Mouse (Mus musculus) gonadal fat pad, adult 2 months (tissue): ENCODE data around the gene Lypd3. TPM values are rescaled to one million over a fixed set of nuclear protein-coding genes. Genes with fewer than 3 reads are reported as not detected.

Source experiments
- DNase-seq: peaks from one replicate; pipeline ENCODE4 v3.0.0-alpha.2; 2012; ENCODE audit warnings: low read depth
- polyA plus RNA-seq: library from polyadenylated mRNA; depleted of rRNA; stranded (reverse); fragments of >200 nt; gene quantifications from 2 replicates; pipeline ENCODE4 v1.2.3, GENCODE M21; 2012; rRNA removed

Lypd3 gene
- 1.5 and 1.9 TPM in 2 replicates for polyA plus RNA-seq

DNA sequence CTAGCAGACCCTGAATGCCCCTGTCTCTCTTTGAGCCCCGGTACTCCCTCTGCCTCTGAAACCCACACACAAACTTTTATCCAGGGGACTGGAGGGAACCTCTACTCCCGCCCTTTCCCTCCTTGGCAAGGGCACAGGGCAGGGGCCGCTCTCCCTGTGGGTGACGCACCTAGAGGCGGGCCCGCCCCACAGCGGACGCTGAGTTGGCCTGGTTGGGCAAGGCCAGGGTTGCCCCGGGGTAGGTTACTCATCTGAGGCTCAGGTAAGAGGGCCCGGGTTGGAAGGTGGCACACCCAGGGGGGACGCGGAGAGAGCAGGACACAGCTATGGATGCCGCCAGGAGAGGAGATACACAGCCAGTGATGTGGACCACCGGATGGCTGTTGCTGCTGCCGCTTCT lies at the start of gene Lypd3:
TSS of gene Lypd3 (plus strand) at position 287 of the 400 bp plus-strand sequence.
- no peak for DNase-seq

DNA sequence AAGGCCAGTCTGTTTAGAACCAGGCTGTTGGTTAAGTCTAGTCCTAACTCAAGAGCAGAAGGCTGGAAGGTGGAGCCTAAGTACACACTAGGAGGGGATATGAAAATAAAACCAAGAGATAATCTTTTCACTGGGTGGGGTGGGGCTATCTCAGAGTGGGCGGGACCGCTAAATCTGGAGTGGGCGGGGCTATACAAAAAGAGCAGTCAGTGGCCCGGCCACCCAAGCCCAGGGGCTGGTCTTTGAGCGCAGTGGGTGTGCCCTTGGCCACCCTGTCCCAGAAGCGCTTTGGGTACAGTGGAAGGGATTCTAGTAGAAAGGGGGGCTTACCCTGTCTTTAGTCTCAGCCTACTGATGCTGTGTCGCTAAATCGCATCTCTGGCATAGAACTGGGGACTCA lies 49.5 kb upstream of the Lypd3 start:
- DNase-seq, result no peak

DNA sequence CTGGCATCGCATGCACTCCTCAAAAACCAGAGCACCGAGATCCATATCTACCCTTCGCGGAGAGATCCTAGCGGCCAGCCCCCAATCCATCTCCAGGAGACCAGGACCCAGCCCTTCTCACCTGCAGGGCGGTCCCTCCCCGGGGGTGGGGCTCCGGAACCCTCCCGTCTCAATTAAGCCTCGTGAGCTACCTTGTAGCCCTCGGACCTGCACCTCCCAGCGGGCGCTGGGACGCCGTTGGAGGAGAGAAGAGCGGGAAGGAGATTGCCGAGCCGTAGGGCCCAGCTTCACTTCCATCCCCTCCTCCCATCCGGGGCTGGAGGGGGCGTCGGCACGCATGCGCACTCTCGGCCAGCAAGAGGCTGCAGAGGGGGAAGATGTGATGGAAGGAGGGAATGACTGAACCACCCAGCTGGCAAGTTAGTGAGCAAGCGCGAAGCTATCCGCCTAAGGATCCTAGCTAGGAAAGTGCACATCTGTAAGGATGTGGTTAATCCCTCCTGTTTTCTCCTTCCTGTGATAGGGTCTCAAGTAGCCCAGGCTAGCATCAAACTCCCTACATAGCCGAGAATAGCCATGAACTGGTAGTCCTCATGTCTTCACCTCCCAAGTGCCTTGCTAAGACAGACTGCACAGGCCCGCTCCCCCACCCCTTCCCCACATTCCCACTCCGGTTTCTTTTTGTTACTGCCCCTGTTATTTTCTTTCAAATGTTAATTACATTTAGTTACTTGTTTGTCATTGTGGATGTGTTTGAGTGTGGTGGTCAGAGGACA lies 48.8 kb upstream of the Lypd3 start, which contains the start of the genes Ethe1 and Zfp575:
TSS of gene Ethe1 (plus strand) at position 214 of the 776 bp plus-strand sequence.
TSS of gene Zfp575 (minus strand) at position 312 of the 776 bp plus-strand sequence.
- DNase-seq, result no peak

- DNase-seq, result no peak
Measured at GRCm38 (mm10) chr7:24588336-24588735, 48.0 kb upstream of the Lypd3 start.

DNA sequence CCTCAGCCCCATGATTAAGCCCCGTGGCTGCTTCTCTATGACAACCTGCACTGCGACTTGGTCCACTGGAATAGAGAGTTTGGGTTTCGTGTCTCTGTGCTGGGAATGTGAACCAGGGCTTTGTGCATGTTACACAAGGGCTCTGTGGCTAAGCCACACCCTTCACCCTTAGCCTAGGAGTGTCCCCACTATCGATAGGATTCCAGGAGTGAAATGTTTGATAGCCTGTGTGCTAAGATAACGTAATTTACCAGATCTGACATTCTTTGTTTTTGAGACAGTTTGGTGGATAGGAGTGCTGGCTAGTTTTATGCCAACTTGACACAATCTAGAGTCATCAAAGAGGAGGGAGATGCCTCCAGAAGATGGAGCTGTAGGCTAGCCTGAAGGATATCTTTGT lies 44.6 kb upstream of the Lypd3 start:
- DNase-seq, result no peak

DNA sequence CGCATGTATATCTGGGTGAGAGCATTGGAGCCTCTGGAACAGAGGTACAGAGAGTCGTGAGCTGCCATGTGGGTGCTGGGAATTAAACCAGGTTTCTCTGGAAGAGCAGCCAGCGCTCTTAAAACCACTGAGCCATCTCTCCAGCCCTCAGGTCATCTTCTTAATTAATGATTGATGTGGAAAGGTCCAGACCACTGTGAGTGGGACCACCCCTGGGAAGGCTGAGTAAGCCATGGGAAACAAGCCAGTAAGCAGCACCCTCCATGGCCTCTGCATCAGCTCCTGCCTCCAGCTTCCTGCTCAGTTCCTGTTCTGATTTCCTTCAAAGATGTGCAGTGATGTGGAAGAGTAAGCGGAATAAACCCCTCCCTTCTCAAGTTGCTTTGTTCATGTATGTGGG lies 44.2 kb upstream of the Lypd3 start:
- no peak for DNase-seq

GRCm38 (mm10) chr7:24592781-24593180 lies 43.6 kb upstream of the Lypd3 start:
- DNase-seq, result no peak

- DNase-seq, result no peak
Measured at GRCm38 (mm10) chr7:24593621-24594308, 42.6 kb upstream of the Lypd3 start.

- DNase-seq, result no peak
Measured at GRCm38 (mm10) chr7:24594309-24594803, 42.0 kb upstream of the Lypd3 start.

DNA sequence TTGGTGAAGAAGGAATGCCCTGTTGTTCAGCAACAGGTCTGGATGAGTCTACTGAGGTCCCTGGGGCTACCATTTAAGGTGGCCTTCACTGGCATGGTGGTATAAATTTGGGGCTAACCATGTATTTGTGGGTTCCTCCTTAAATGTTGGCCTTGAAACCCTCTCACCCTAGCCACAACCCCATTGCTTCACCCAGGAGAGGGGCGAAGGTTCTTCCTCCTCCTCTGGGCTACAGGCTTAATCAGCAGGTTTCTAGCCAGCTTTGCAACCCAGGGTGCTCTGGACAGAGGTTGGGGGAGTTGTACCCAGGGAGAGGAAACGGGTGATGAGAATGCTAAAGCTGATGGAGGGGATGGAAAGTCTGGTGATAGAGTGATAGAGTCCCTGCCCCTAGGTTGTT lies 40.9 kb upstream of the Lypd3 start:
- DNase-seq, result no peak

GRCm38 (mm10) chr7:24598121-24598520 lies 38.2 kb upstream of the Lypd3 start:
- no peak for DNase-seq

GRCm38 (mm10) chr7:24599211-24600067 lies 36.9 kb upstream of the Lypd3 start:
- DNase-seq, result peak; percentile 78

DNA sequence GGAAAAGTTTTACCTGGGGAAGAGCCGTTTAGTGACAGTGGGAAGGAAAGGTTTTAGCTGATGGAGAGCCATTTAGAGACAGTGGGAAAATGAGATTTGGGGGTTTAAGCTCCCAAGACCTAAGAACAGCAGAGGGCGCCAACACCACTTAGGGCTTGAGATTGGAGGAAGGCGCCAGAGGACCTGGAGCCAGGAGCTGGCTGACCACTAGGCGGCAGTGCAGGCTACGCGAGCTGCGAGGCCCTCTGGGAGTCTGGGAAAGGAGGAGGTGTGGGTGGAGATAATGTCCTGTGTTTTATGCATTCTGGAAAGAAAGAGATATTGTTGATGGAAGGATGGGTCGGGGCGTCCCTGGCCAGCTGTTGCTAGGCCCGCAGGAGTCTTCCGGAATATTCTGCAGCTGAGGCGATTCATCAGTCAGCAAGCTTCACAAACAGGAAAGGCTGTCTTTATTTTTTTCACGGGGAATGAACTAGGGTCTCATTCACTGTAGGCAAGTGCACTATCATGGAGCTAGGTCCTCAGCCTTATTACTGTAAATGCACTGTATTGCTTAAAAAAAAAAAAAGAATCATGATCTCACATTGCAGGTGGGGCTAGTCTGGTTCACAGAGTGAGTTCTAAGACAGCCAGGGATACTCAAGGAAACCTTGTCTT lies 35.3 kb upstream of the Lypd3 start:
- no peak for DNase-seq

DNA sequence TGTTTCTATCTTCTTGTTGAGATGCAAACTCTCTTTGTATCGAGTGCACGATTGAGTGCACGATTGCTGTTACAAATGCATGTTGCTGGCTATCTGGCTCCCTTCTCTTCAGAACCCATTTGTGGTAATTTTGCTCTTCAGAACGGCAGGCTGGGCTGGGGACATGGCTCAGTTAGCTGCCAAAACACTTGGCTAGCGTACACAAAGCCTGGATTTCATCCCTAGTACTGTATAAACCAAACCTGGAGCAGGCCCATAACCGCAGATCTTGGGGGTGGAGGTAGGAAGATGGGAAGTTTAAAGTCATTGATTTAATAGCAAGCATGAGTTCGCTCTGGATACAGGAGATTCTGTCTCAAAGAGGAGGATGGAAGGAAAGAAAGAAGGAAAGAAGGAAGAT lies 30.8 kb upstream of the Lypd3 start:
- DNase-seq, result no peak

DNA sequence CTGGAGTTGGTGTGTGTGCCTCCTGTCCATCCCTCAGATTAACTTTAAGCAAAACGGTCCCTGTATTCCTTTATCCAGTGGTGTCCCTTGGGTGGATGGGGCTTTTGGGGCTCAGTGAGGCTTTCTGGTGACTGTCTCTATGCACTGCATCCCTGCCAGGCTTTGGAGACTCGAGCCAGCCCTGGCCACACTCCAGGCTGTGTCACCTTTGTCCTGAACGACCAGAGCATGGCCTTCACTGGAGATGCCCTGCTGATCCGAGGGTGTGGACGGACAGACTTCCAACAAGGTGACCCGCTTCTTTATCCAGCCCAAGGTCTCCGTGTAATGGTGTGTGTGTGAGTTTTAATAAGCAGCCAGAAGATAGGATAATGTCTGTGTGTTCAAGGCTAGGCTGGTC lies 30.3 kb upstream of the Lypd3 start:
- no peak for DNase-seq

DNA sequence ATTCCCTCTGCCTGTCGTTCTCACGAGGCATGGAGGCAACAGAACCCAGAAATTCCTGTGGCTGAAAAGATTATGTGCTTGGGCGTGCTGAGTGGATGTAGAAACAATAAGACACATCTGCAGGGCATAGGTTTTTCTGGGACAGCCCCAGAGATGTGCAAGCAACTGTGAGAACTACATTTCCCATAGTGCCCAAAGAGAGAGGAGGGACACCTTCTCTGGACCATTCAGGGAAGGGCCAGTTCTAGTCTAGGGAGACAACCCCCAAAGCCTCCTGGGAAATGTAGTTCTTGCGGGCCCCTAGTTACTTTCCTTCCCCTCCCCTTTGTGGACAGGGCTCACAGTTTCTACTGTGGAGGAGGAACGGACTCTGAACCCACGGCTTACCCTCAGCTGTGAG lies 28.3 kb upstream of the Lypd3 start:
- DNase-seq, result peak; percentile 64

GRCm38 (mm10) chr7:24608561-24608960 lies 27.8 kb upstream of the Lypd3 start:
- no peak for DNase-seq

- DNase-seq, result no peak
Measured at GRCm38 (mm10) chr7:24610144-24610878, 26.0 kb upstream of the Lypd3 start, which contains the start of gene Phldb3. Gene Phldb3 (plus strand): TSS chr7:24610763.

- no peak for DNase-seq
Measured at GRCm38 (mm10) chr7:24610879-24611494, 25.4 kb upstream of the Lypd3 start.

- no peak for DNase-seq
Measured at GRCm38 (mm10) chr7:24611709-24612108, 24.6 kb upstream of the Lypd3 start.
